ENCODE assay signal across 8 mouse cellular contexts in the genomic region with DNA sequence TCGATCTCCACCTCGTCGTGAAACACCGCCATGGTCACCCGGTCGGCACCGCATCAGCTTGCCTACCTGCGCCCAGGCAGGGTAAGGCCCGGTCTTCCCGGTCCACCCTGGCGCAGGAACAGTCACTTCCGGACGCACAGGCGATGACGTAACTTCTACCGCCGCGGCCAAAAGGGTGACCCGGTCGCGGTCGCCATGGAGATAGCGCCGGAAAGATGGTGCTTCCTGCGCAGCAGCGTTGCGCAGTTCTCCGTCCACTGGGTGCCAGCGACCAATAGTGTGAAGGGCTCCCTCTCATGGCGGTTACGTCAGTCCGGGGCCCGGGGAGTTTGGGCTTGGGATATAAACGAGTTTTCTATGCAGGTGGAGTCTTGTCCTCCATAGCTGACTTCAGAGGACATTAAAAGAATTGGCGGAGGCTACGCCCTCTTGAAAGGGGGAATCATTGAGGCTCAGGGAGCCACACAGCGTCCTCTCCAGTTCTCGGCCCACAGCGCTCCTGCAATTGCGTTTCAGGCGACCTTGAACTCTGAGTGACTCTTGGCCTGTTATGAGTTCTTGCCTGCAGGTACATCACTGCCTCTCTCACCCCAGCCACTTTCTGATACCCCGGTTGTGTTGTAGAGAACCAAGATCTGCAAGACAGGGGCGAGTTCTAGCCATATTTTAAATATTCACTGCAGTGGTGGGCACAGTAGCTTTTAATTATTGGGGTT. TPM values are rescaled to one million over a fixed set of nuclear protein-coding genes. Genes with fewer than 3 reads are reported as not detected.
DNase-seq lines count a peak whose midpoint lies in the region; ATAC-seq and TF ChIP-seq lines count a peak whose summit lies in the region.

A gene (minus strand): TSS at position 244 of the 716 bp plus-strand sequence.

- no peaks in the 10 kb centered on the region for H3K9me3 ChIP-seq in G1E (replicated peaks)
- H3K9me3 ChIP-seq in forebrain, embryonic 16.5 days (ENCODE audit: control insufficient read depth, low read length), result no peaks in the 10 kb centered on the region
- H3K9me3 ChIP-seq in lung, embryonic 14.5 days (ENCODE audit: low read depth, low read length), result no peaks in the 10 kb centered on the region

- peak within 1 kb of the TSS; percentile 53 for H3K4me2 ChIP-seq in forebrain, embryonic 16.5 days (ENCODE audit: low read length)
- peak within 1 kb of the TSS; percentile 80 for H3K4me2 ChIP-seq in lung, embryonic 14.5 days

- intact Hi-C loops in heart, postnatal 36 days (cut with DNase I), result loop anchor here (2.0 to 10.0 kb wide), 3 partner anchors 73 to 871 kb away; a partner anchor contains a TSS

- peak within 1 kb of the TSS; percentile 80 for H3K4me3 ChIP-seq in G1E (ENCODE audit: low read depth, low read length)
- peak within 1 kb of the TSS; percentile 57 for H3K4me3 ChIP-seq in forebrain, embryonic 16.5 days (replicated peaks; ENCODE audit: low read length)
- peak within 1 kb of the TSS; percentile 71 for H3K4me3 ChIP-seq in layer of hippocampus, adult 2 months
- peak within 1 kb of the TSS; percentile 56 for H3K4me3 ChIP-seq in lung, embryonic 14.5 days (ENCODE audit: low read depth, low read length)
- peak within 1 kb of the TSS; percentile 71 for H3K4me3 ChIP-seq in olfactory bulb, adult 2 months (ENCODE audit: insufficient read depth, low read depth, low read length)
- peak within 1 kb of the TSS; percentile 72 for H3K4me3 ChIP-seq in thymus, adult 2 months (ENCODE audit: control insufficient read depth, insufficient read depth, low read length)

- TF ChIP-seq CTCF in G1E (IDR thresholded peaks at IDR 0.05; ENCODE audit: low read depth, low read length), result no peak
- peak; percentile 72 for TF ChIP-seq CTCF in layer of hippocampus, adult 2 months (conservative IDR thresholded peaks at IDR 0.05)
- peak; percentile 66 for TF ChIP-seq CTCF in lung, embryonic 14.5 days (IDR thresholded peaks at IDR 0.05; ENCODE audit: low read depth)
- TF ChIP-seq CTCF in olfactory bulb, adult 2 months (IDR thresholded peaks at IDR 0.05; ENCODE audit: insufficient read depth, low read depth, low read length), result no peak
- TF ChIP-seq CTCF in thymus, adult 2 months (IDR thresholded peaks at IDR 0.05; ENCODE audit: borderline replicate concordance, control insufficient read depth, extremely low read depth, insufficient read depth, low read length, poor library complexity), result 0 out of 2 replicates have a peak, but pooled peaks have one; percentile 29

- H3K4me1 ChIP-seq in G1E (ENCODE audit: insufficient read depth, low read depth, low read length), result peaks cover 36% of the 10 kb centered on the region
- H3K4me1 ChIP-seq in forebrain, embryonic 16.5 days (replicated peaks; ENCODE audit: control insufficient read depth, insufficient read depth, low read length), result peaks cover 10% of the 10 kb centered on the region
- no peaks in the 10 kb centered on the region for H3K4me1 ChIP-seq in lung, embryonic 14.5 days (ENCODE audit: insufficient read depth)
- peaks cover 2% of the 10 kb centered on the region; the same call in 1 of the 2 replicates for H3K4me1 ChIP-seq in olfactory bulb, adult 2 months (ENCODE audit: control insufficient read depth, insufficient read depth, low read length)
- H3K4me1 ChIP-seq in thymus, adult 2 months (replicated peaks; ENCODE audit: control insufficient read depth, insufficient read depth, low read length), result peaks cover 4% of the 10 kb centered on the region; the same call in 1 of the 2 replicates

- ATAC-seq in G1E (ENCODE audit: extremely low read depth, insufficient number of reproducible peaks, low FRiP score, poor library complexity, severe bottlenecking), result peak; percentile 84
- peak; percentile 96 for ATAC-seq in forebrain, embryonic 16.5 days
- ATAC-seq in lung, embryonic 14.5 days (ENCODE audit: insufficient read depth), result peak; percentile 98

- peak; percentile 82 for TF ChIP-seq POLR2A in olfactory bulb, adult 2 months (IDR thresholded peaks at IDR 0.05; ENCODE audit: insufficient read depth, low read depth, low read length)
- no peak for TF ChIP-seq POLR2A in thymus, adult 2 months (IDR thresholded peaks at IDR 0.05; ENCODE audit: control insufficient read depth, extremely low read depth, insufficient read depth, low read length, poor library complexity)

- peaks cover 49% of the 10 kb centered on the region for H3K36me3 ChIP-seq in G1E (replicated peaks)
- peaks cover 7% of the 10 kb centered on the region; the same call in 1 of the 2 replicates for H3K36me3 ChIP-seq in forebrain, embryonic 16.5 days (ENCODE audit: control insufficient read depth, insufficient read depth)
- H3K36me3 ChIP-seq in lung, embryonic 14.5 days (ENCODE audit: insufficient read depth), result peaks cover 23% of the 10 kb centered on the region
- peaks cover 10% of the 10 kb centered on the region for H3K36me3 ChIP-seq in thymus, adult 2 months (ENCODE audit: control insufficient read depth, insufficient read depth, low read length)

- under 1% methylated on average over 43 of the region's 43 CpGs for WGBS in forebrain, embryonic 16.5 days
- WGBS in lung, embryonic 14.5 days, result under 1% methylated on average over 43 of the region's 43 CpGs
- under 1% methylated on average over 43 of the region's 43 CpGs for WGBS in olfactory bulb, adult 2 months
- under 1% methylated on average over 43 of the region's 43 CpGs for WGBS in thymus, adult 2 months

- no peaks in the 10 kb centered on the region for H3K27me3 ChIP-seq in G1E (ENCODE audit: insufficient read depth, low read length)
- H3K27me3 ChIP-seq in forebrain, embryonic 16.5 days (replicated peaks; ENCODE audit: control insufficient read depth, insufficient read depth, low read length), result no peaks in the 10 kb centered on the region
- no peaks in the 10 kb centered on the region for H3K27me3 ChIP-seq in lung, embryonic 14.5 days (ENCODE audit: insufficient read depth, low read length)
- H3K27me3 ChIP-seq in thymus, adult 2 months (ENCODE audit: control insufficient read depth, insufficient read depth, low read length), result no peaks in the 10 kb centered on the region

- peak; percentile 92 for DNase-seq in G1E (ENCODE audit: low spot score)
- peak; percentile 99 for DNase-seq in cerebellum, adult 18-20 months
- DNase-seq in heart, postnatal 36 days, result peak; percentile 99 to 100
- DNase-seq in layer of hippocampus, adult 2 months (ENCODE audit: low spot score in 2 of 2), result peak; percentile 99
- DNase-seq in lung, embryonic 14.5 days, result peak; percentile 99
- DNase-seq in thymus, adult 2 months, result peak; percentile 96

- peak within 1 kb of the TSS; percentile 73 for H3K9ac ChIP-seq in forebrain, embryonic 16.5 days (replicated peaks; ENCODE audit: low read depth, low read length)
- H3K9ac ChIP-seq in lung, embryonic 14.5 days, result peak within 1 kb of the TSS; percentile 66

- H3K27ac ChIP-seq in forebrain, embryonic 16.5 days (ENCODE audit: low read length), result peak within 1 kb of the TSS; percentile 82
- H3K27ac ChIP-seq in layer of hippocampus, adult 2 months, result peak within 1 kb of the TSS; percentile 98
- peak within 1 kb of the TSS; percentile 83 for H3K27ac ChIP-seq in lung, embryonic 14.5 days (ENCODE audit: low read depth)
- H3K27ac ChIP-seq in olfactory bulb, adult 2 months (ENCODE audit: insufficient read depth, low read depth, low read length), result peak within 1 kb of the TSS; percentile 73
- peak within 1 kb of the TSS; percentile 75 for H3K27ac ChIP-seq in thymus, adult 2 months (ENCODE audit: control insufficient read depth, insufficient read depth, low read length)

RNA-seq across cellular contexts. Expression of the gene that starts here (rescaled TPM):
- 68.0 and 88.7 TPM in 2 replicates for total RNA-seq in G1E (2014; fragmentation: Nextera tagmentation)
- 67.3 and 70.3 TPM in 2 replicates for total RNA-seq in G1E (2017)
- polyA plus RNA-seq in G1E (2012), result 17.5 and 26.1 TPM in 2 replicates
- 71.8 and 74.8 TPM in 2 replicates for polyA plus RNA-seq in forebrain, embryonic 16.5 days (2015; fragmentation: Nextera tagmentation; extraction: Ambion mirVana)
- 10 to 100 TPM; 83.9 to 94.1 TPM for total RNA-seq in heart, postnatal 36 days (2021)
- total RNA-seq in layer of hippocampus, adult 2 months (2021), result 10 to 100 TPM; 31.8 to 35.9 TPM
- polyA plus RNA-seq in lung, embryonic 14.5 days (2014; fragmentation: Nextera tagmentation; extraction: Ambion mirVana), result 89.8 and 90.8 TPM in 2 replicates
- polyA plus RNA-seq in olfactory bulb, adult 2 months (2012; ENCODE audit: insufficient read depth, insufficient read length, low replicate concordance, missing spikeins), result not detected in 2 replicates
- 19.2 and 19.5 TPM in 2 replicates for polyA plus RNA-seq in thymus, adult 2 months (2012; rRNA removed)

Comparison
In these comparisons a context has a peak if more than half of its experiments do, and no peak if none do; other contexts are left out.
1. Peak in every context shown above with its lines: DNase-seq, ATAC-seq, H3K4me3 ChIP-seq and H3K27ac ChIP-seq.
2. RNA of the gene that starts here (polyA plus RNA-seq): 89.8 to 90.8 TPM in lung, embryonic 14.5 days, 71.8 to 74.8 TPM in forebrain, embryonic 16.5 days, 17.5 to 26.1 TPM in G1E and 19.2 to 19.5 TPM in thymus, adult 2 months; not detected in olfactory bulb, adult 2 months; every median in the first group is over 10 times any median in the second.
3. CTCF ChIP-seq: peak in layer of hippocampus, adult 2 months (single experiment), lung, embryonic 14.5 days (single experiment) and thymus, adult 2 months (single experiment); none in G1E (single experiment) and olfactory bulb, adult 2 months (single experiment).